Mouse (Mus musculus) testis, adult 2 months (tissue): ENCODE results near the gene Tbx19. TPM values are rescaled to one million over a fixed set of nuclear protein-coding genes. Genes with fewer than 3 reads are reported as not detected.

Experiments used
- H3K27ac ChIP-seq: fragments of 200-500 bp; 2 replicates; pipeline ENCODE4 v1.5.1; 2012; ENCODE audit warnings: low read depth, low read length; ENCODE audit not compliant: control insufficient read depth, insufficient read depth
- H3K27me3 ChIP-seq: fragments of 200-500 bp; 2 replicates; pipeline ENCODE4 v1.6.1; 2012; ENCODE audit warnings: mild to moderate bottlenecking, low read length, moderate library complexity; ENCODE audit not compliant: control insufficient read depth, insufficient read depth
- H3K36me3 ChIP-seq: fragments of 200-500 bp; 2 replicates; pipeline ENCODE4 v1.6.1; 2012; ENCODE audit warnings: mild to moderate bottlenecking, low read length; ENCODE audit not compliant: control insufficient read depth, insufficient read depth
- H3K4me1 ChIP-seq: fragments of 200-500 bp; 2 replicates; pipeline ENCODE4 v1.6.1; 2012; ENCODE audit warnings: low read length; ENCODE audit not compliant: control insufficient read depth, insufficient read depth
- H3K4me3 ChIP-seq: fragments of 200-500 bp; 2 replicates; pipeline ENCODE4 v1.5.1; 2012; ENCODE audit warnings: low read depth, mild to moderate bottlenecking, low read length, moderate library complexity, mixed read lengths; ENCODE audit not compliant: control insufficient read depth
- CTCF ChIP-seq: fragments of 200-500 bp; IDR thresholded peaks from 2 replicates; pipeline ENCODE4 v1.5.1; 2012; ENCODE audit warnings: low read depth, mild to moderate bottlenecking, inconsistent platforms, low read length, moderate library complexity; ENCODE audit not compliant: control insufficient read depth, insufficient read depth, insufficient replicate concordance
- POLR2A ChIP-seq: fragments of 200-500 bp; IDR thresholded peaks from 2 replicates; pipeline ENCODE4 v1.6.1; 2012; ENCODE audit warnings: low read depth, mild to moderate bottlenecking, inconsistent platforms, low read length, moderate library complexity; ENCODE audit not compliant: control insufficient read depth
- polyA plus RNA-seq: library from polyadenylated mRNA; depleted of rRNA; stranded (reverse); fragments of >200 nt; gene quantifications from 2 replicates; pipeline ENCODE4 v1.2.3, GENCODE M21; 2012

The Tbx19 gene
- polyA plus RNA-seq, 1 experiment = 21.1 TPM

DNA sequence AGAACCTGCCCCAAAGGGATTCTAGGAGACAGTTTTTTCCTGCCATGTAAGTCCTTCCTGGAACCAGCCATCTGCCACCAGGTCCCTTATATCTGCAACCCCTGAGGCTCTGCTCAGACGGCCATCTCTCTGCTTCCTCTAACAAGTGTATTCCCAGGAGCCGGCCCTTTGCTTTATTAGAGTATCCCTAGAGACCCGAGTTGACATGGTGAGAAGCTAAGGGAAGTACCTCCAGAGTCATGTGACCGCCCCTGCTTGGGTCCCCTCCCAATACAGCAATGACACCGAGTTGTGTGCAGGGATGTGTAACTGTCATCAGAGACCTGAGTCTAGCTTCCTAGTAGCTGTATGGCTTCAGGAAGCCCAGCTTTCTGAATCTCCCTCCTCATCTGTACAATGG, 27.3 kb downstream of the Tbx19 start:
- H3K27ac ChIP-seq = no peak overlapping the region
- H3K36me3 ChIP-seq = no peaks in the 10 kb centered on the region
- no peak overlapping the region for H3K4me3 ChIP-seq
- no peaks in the 10 kb centered on the region for H3K4me1 ChIP-seq
- no peaks in the 10 kb centered on the region for H3K27me3 ChIP-seq
- TF ChIP-seq CTCF (no peak), POLR2A (no peak)

DNA sequence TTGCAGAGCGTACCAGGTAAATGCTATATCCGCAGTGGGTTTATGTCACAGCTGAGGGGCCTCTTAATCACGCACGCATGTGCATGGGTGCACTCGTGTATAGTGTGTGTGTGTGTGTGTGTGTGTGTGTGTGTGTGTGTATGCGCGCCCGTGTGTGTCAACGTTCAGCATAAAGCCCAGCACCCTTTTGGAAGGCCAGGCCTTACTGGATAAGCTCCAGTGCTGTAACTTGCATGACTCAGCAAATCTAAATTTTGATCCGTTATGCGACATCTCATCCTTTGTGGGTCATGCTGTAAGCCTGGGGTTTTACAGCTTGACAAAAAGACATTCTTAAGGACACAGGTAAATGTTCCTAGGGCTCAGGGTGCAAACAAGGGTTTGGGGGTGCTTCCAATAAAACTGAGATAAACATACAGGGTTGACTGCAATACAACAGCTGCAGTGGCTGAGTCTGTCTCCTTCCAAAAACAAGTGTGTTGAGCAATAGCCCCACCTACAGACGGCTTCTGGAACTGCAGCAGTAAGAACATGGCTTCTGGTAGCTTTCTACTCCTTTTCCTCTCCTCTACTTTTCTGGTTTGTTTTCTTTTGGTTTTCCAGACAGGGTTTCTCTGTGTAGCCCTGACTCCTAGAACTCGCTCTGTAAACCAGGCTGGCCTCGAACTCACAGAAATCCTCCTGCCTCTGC, 28.2 kb downstream of the Tbx19 start:
- Histone ChIP-seq H3K36me3 (no peaks in the 10 kb centered on the region), H3K4me3 (no peak overlapping the region), H3K27ac (no peak overlapping the region), H3K4me1 (no peaks in the 10 kb centered on the region), H3K27me3 (no peaks in the 10 kb centered on the region)
- TF ChIP-seq CTCF (peak; percentile 14; the same call in 1 of the 2 replicates), POLR2A (no peak)

DNA sequence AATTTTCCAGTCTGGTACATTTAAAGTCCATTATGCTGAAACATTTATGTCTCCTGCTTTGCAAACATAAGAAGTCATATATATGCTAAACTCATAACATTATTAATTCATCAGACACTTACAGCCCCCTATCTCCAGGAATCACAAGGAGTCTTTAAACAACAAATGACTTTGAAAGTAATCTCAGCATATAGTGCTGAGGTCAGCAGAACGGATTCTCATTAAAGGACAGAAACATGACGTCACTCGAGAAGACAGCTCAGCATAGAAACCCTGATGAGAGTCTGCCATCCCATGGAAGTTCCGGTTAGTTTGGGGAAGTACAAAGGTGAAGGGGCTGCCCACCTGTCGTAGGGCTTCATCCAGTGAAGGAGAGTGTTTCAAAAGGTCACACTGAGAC, 31.0 kb downstream of the Tbx19 start:
- no peaks in the 10 kb centered on the region for H3K27me3 ChIP-seq
- no peak for TF ChIP-seq CTCF
- TF ChIP-seq POLR2A = no peak

DNA sequence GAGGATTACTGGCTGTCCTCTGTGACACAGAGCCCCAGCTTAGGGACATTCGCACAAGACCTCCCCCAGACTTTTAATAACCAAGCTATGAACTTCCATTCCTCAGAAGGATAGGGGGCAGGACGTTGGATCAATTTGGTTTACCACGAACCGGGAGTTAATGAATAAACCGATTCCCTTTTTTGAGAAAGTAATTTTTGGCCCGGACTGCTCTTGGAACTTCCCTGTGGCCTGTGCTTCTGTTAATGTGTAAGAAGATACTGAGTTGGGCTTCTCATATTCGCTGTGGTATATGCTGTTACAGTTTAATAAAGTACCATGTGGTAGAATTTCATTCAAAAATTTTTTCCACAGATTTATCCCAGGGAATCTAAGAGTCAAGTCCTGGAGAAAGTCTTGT, 39.5 kb downstream of the Tbx19 start:
- Histone ChIP-seq H3K36me3 (no peaks in the 10 kb centered on the region), H3K27ac (no peak overlapping the region), H3K27me3 (no peaks in the 10 kb centered on the region; the same call in 1 of the 2 replicates), H3K4me1 (peaks cover 6% of the 10 kb centered on the region), H3K4me3 (no peak overlapping the region)
- TF ChIP-seq POLR2A = no peak
- no peak for TF ChIP-seq CTCF

More for the DNA sequence above, 31.0 kb downstream of the Tbx19 start:
- Histone ChIP-seq H3K4me3 (no peak overlapping the region), H3K36me3 (no peaks in the 10 kb centered on the region), H3K27ac (no peak overlapping the region), H3K4me1 (no peaks in the 10 kb centered on the region)

DNA sequence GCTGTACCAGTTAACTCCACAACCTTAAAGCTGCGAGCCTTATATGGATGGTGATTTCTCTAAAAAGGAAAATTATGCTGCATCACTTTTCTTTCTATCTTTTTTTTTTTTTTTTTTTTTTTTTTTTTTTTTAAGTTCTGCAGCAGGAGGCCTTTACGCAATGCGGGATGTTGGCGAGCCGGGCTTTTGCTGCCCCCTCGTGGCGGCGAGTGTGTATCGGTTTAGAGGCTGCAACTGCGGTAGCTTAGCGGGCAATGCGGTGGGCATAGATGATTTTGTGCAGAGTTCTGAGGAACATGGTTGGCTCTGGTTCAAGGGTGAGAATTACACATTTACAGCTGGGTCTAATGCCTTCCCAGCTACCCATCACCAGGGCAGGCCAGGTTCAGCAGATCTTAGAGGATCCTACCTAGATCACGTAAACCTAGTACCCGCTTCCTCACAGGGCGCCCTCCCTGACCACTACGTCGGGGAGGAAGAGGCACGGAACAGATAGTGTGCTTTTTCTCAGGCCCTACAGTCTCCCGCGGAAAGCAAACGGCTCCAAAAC, 40.1 kb downstream of the Tbx19 start:
- Histone ChIP-seq H3K27me3 (no peaks in the 10 kb centered on the region; the same call in 1 of the 2 replicates), H3K36me3 (no peaks in the 10 kb centered on the region), H3K27ac (no peak overlapping the region)

DNA sequence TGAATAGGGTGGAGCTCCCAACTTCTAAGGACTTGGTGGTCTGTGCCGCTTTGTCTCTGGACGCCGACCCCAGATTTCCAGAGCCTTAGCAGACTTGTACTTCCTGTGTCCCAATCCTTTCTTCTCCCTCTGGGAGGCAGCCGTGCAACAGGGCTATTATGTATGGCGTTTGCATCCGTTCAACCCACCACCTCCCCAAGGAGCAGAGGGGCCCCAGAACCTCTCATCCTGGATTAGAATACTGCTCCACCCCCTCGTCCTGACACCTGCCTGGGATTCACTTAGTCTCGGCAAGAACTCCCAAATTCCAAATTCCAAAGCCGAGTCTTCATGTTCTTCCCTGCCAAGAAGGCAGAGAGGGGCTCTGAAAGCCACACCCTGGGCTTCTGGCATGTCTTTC, 40.8 kb downstream of the Tbx19 start:
- Histone ChIP-seq H3K36me3 (no peaks in the 10 kb centered on the region), H3K4me1 (peaks cover 6% of the 10 kb centered on the region), H3K27me3 (no peaks in the 10 kb centered on the region; the same call in 1 of the 2 replicates), H3K27ac (no peak overlapping the region), H3K4me3 (no peak overlapping the region)
- TF ChIP-seq CTCF (no peak), POLR2A (no peak)

More for the DNA sequence above, 40.1 kb downstream of the Tbx19 start:
- Histone ChIP-seq H3K4me1 (peaks cover 6% of the 10 kb centered on the region), H3K4me3 (no peak overlapping the region)
- TF ChIP-seq POLR2A = no peak
- TF ChIP-seq CTCF = peak; percentile 86

DNA sequence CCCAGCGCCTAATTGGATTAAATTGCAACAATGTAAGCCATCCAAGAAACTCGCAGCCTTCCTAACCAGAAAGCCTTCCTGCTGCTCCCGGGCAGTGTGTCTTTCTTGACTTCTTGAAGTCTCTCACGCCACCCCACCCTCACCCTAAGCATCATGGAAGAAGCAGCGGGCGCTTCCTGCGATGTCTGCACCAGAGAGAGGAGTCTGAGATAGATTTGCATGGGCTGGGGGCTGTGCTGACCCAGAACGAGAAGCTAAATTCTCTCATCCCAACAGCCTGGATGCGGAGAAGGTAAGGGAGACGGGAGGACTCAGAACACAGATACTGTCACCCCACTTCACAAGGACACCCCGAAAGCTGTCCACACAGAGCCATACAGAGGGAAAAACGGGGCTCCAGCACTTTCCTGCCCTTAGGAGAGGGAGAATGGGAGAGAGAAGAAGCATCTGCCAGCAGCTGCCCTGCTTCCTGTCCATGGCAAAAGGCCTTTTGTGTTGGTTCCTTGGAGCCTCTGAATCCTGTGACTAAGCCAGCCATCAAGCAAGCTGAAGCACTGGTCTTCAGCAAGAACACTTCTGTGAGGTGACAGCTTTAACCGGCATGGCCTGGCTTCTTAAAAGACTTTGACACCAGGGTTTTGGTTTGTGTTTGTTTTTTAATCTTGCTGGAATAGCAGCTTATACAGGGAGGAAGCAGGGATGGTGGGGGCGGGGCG, 41.4 kb downstream of the Tbx19 start:
- Histone ChIP-seq H3K36me3 (no peaks in the 10 kb centered on the region), H3K27me3 (no peaks in the 10 kb centered on the region; the same call in 1 of the 2 replicates), H3K4me3 (no peak overlapping the region), H3K27ac (no peak overlapping the region), H3K4me1 (peaks cover 6% of the 10 kb centered on the region)
- TF ChIP-seq POLR2A (no peak), CTCF (no peak)
